Mouse (Mus musculus): ENCODE measurements at regions not wholly inside any gene's neighbourhood (a gene's known extent, or its start where the extent isn't known, plus 50 kb on each side); places are given as distances from the start of the nearest gene placed in this dataset.

GRCm38 (mm10) chr5:90164434-90164833 is 59.4 kb downstream of the Cox18 start:
- no peak for DNase-seq (ENCODE audit: low spot score in 2 of 2)
- intact Hi-C loops (cut with DNase I): no loop called here

- no peak for DNase-seq (ENCODE audit: low spot score in 2 of 2)
- intact Hi-C loops (cut with DNase I): no loop called here
These were observed 60.6 kb downstream of the Cox18 start for GRCm38 (mm10) chr5:90163033-90163859.

GRCm38 (mm10) chr5:90160281-90160680 is 63.5 kb downstream of the Cox18 start:
- DNase-seq (ENCODE audit: low spot score in 2 of 2): no peak
- intact Hi-C loops (cut with DNase I): no loop called here

- no peak for DNase-seq (ENCODE audit: low spot score in 2 of 2)
- intact Hi-C loops (cut with DNase I): no loop called here
These were observed 67.3 kb downstream of the Cox18 start for GRCm38 (mm10) chr5:90156522-90156921.

GRCm38 (mm10) chr5:90149611-90150532 is 73.9 kb downstream of the Cox18 start:
- no peak for DNase-seq (ENCODE audit: low spot score in 2 of 2)
- intact Hi-C loops (cut with DNase I): no loop called here

GRCm38 (mm10) chr5:90135971-90136370 is 87.8 kb downstream of the Cox18 start:
- intact Hi-C loops (cut with DNase I): no loop called here
- DNase-seq (ENCODE audit: low spot score in 2 of 2): no peak

- intact Hi-C loops (cut with DNase I): no loop called here
- DNase-seq (ENCODE audit: low spot score in 2 of 2): no peak
These were observed 116.8 kb downstream of the Cox18 start for GRCm38 (mm10) chr5:90107036-90107435.

GRCm38 (mm10) chr5:90104672-90105071 is 119.1 kb downstream of the Cox18 start:
- no peak for DNase-seq (ENCODE audit: low spot score in 2 of 2)
- intact Hi-C loops (cut with DNase I): no loop called here

GRCm38 (mm10) chr5:90088541-90088940 is 135.3 kb downstream of the Cox18 start:
- intact Hi-C loops (cut with DNase I): no loop called here
- no peak for DNase-seq (ENCODE audit: low spot score in 2 of 2)

GRCm38 (mm10) chr5:90086491-90086890 is 137.3 kb downstream of the Cox18 start:
- peak in 1 of 2 experiments; percentile 8 for DNase-seq (ENCODE audit: low spot score in 2 of 2)
- intact Hi-C loops (cut with DNase I): no loop called here

GRCm38 (mm10) chr5:90077025-90077536 is 146.7 kb downstream of the Cox18 start:
- intact Hi-C loops (cut with DNase I): no loop called here
- DNase-seq (ENCODE audit: low spot score in 2 of 2): no peak

GRCm38 (mm10) chr5:90075629-90076349 is 148.0 kb downstream of the Cox18 start:
- DNase-seq (ENCODE audit: low spot score in 2 of 2): no peak
- intact Hi-C loops (cut with DNase I): no loop called here

- no peak for DNase-seq (ENCODE audit: low spot score in 2 of 2)
- intact Hi-C loops (cut with DNase I): no loop called here
These were observed 152.0 kb downstream of the Cox18 start for GRCm38 (mm10) chr5:90071806-90072205.

- intact Hi-C loops (cut with DNase I): no loop called here
- no peak for DNase-seq (ENCODE audit: low spot score in 2 of 2)
These were observed 155.2 kb downstream of the Cox18 start for GRCm38 (mm10) chr5:90068601-90069000.

GRCm38 (mm10) chr5:90067817-90068216 is 156.0 kb downstream of the Cox18 start:
- no peak for DNase-seq (ENCODE audit: low spot score in 2 of 2)
- intact Hi-C loops (cut with DNase I): no loop called here

- intact Hi-C loops (cut with DNase I): no loop called here
- DNase-seq (ENCODE audit: low spot score in 2 of 2): no peak
These were observed 157.8 kb downstream of the Cox18 start for GRCm38 (mm10) chr5:90065884-90066615.

- DNase-seq (ENCODE audit: low spot score in 2 of 2): no peak
- intact Hi-C loops (cut with DNase I): no loop called here
These were observed 168.1 kb downstream of the Cox18 start for GRCm38 (mm10) chr5:90055686-90056085.

GRCm38 (mm10) chr5:90052516-90052915 is 169.4 kb upstream of the Adamts3 start:
- no peak for DNase-seq (ENCODE audit: low spot score in 2 of 2)
- intact Hi-C loops (cut with DNase I): no loop called here

- intact Hi-C loops (cut with DNase I): no loop called here
- DNase-seq (ENCODE audit: low spot score in 2 of 2): no peak
These were observed 166.7 kb upstream of the Adamts3 start for GRCm38 (mm10) chr5:90049856-90050255.

Data from left cerebral cortex, postnatal 25 days (tissue).